Mouse (Mus musculus) heart, embryonic 16.5 days (tissue): ENCODE results near the gene Prkcb. TPM values are rescaled to one million over a fixed set of nuclear protein-coding genes. Genes with fewer than 3 reads are reported as not detected.

ENCODE experiments used
- ATAC-seq: fragments of 200-750 bp; cut with Nextera tagmentation; replicated peaks from 2 replicates; pipeline ENCODE4 v1.8.0; 2017; ENCODE audit warnings: moderate number of reproducible peaks; ENCODE audit not compliant: insufficient read depth, low FRiP score; ENCODE audit errors: extremely low read depth
- H3K27ac ChIP-seq: fragments of 300-500 bp; sonication (generic); 2 replicates; pipeline ENCODE4 v1.5.1; 2014; ENCODE audit warnings: mild to moderate bottlenecking, low read length, control low read depth, moderate library complexity
- H3K27me3 ChIP-seq: fragments of 300-500 bp; sonication (generic); 2 replicates; pipeline ENCODE4 v1.6.1; 2014; ENCODE audit warnings: low read length, mixed read lengths; ENCODE audit not compliant: control insufficient read depth, insufficient read depth
- H3K36me3 ChIP-seq: fragments of 300-500 bp; sonication (generic); 2 replicates; pipeline ENCODE4 v1.6.1; 2014; ENCODE audit not compliant: control insufficient read depth, insufficient read depth
- H3K4me1 ChIP-seq: fragments of 300-500 bp; sonication (generic); 2 replicates; pipeline ENCODE4 v1.6.1; 2014; ENCODE audit warnings: low read length, mixed read lengths; ENCODE audit not compliant: control insufficient read depth, insufficient read depth
- H3K4me2 ChIP-seq: fragments of 300-500 bp; sonication (generic); 2 replicates; pipeline ENCODE4 v1.6.1; 2014; ENCODE audit warnings: low read depth, mild to moderate bottlenecking, control low read depth, low read length
- H3K4me3 ChIP-seq: fragments of 300-500 bp; sonication (generic); 2 replicates; pipeline ENCODE4 v1.5.1; 2014; ENCODE audit warnings: mild to moderate bottlenecking, control low read depth, low read length
- H3K9ac ChIP-seq: fragments of 300-500 bp; sonication (generic); 2 replicates; pipeline ENCODE4 v1.6.1; 2014; ENCODE audit warnings: low read length, control low read depth
- H3K9me3 ChIP-seq: fragments of 300-500 bp; sonication (generic); replicated peaks from 2 replicates; pipeline ENCODE4 v1.6.1; 2016; ENCODE audit warnings: low read length; ENCODE audit not compliant: control insufficient read depth
- WGBS: fragments of 180-500 bp; shearing (Covaris S2); extraction: QIAGEN DNeasy Blood & Tissue Kit; methylation state at CpG from one replicate; pipeline ENCODE4 v1.1.7; 2014; 5-methylcytosine and 5-hydroxymethylcytosine counted together
- polyA plus RNA-seq: library from polyadenylated mRNA; unstranded; fragments of >200 nt; fragmentation: Nextera tagmentation; extraction: Ambion mirVana; gene quantifications from 2 replicates; pipeline ENCODE4 v1.2.1, GENCODE M21; 2015

The Prkcb gene
- polyA plus RNA-seq, 1 experiment from 2014 or later = 12.0 TPM

- no peaks in the 10 kb centered on the region for H3K36me3 ChIP-seq
- WGBS = 81% methylated on average over 6 of the region's 6 CpGs
- H3K4me2 ChIP-seq = no peak overlapping the region
- H3K9me3 ChIP-seq = peaks cover 8% of the 10 kb centered on the region
- no peak overlapping the region for H3K4me3 ChIP-seq
- H3K4me1 ChIP-seq = no peaks in the 10 kb centered on the region
- no peaks in the 10 kb centered on the region for H3K27me3 ChIP-seq
- no peak overlapping the region for H3K9ac ChIP-seq
- no peak overlapping the region for H3K27ac ChIP-seq
- ATAC-seq = no peak
Observed at GRCm38 (mm10) chr7:122476697-122477096, 188.1 kb downstream of the Prkcb start.

- Histone ChIP-seq H3K27ac (no peak overlapping the region), H3K27me3 (no peaks in the 10 kb centered on the region), H3K36me3 (no peaks in the 10 kb centered on the region), H3K9me3 (peaks cover 8% of the 10 kb centered on the region), H3K4me2 (no peak overlapping the region), H3K4me3 (no peak overlapping the region), H3K9ac (no peak overlapping the region), H3K4me1 (no peaks in the 10 kb centered on the region)
- WGBS = 65% methylated on average over 7 of the region's 7 CpGs
- no peak for ATAC-seq
Observed at GRCm38 (mm10) chr7:122477118-122477517, 188.6 kb downstream of the Prkcb start.

GRCm38 (mm10) chr7:122477566-122478564 is 189.3 kb downstream of the Prkcb start:
- H3K4me3 ChIP-seq = no peak overlapping the region
- H3K27me3 ChIP-seq = no peaks in the 10 kb centered on the region
- H3K4me2 ChIP-seq = no peak overlapping the region
- no peak overlapping the region for H3K9ac ChIP-seq
- H3K36me3 ChIP-seq = no peaks in the 10 kb centered on the region
- H3K4me1 ChIP-seq = no peaks in the 10 kb centered on the region
- no peak for ATAC-seq
- no peak overlapping the region for H3K27ac ChIP-seq
- peaks cover 8% of the 10 kb centered on the region for H3K9me3 ChIP-seq
- 30% methylated on average over 21 of the region's 21 CpGs for WGBS

- no peaks in the 10 kb centered on the region for H3K9me3 ChIP-seq
- no peaks in the 10 kb centered on the region for H3K27me3 ChIP-seq
- no peaks in the 10 kb centered on the region for H3K36me3 ChIP-seq
- H3K9ac ChIP-seq = no peak overlapping the region
- 72% methylated on average over 8 of the region's 8 CpGs for WGBS
- no peak overlapping the region for H3K4me3 ChIP-seq
- no peaks in the 10 kb centered on the region for H3K4me1 ChIP-seq
- H3K4me2 ChIP-seq = no peak overlapping the region
- H3K27ac ChIP-seq = no peak overlapping the region
- no peak for ATAC-seq
Observed at GRCm38 (mm10) chr7:122483949-122484348, 195.4 kb downstream of the Prkcb start.

- 70% methylated on average over 11 of the region's 11 CpGs for WGBS
- Histone ChIP-seq H3K9me3 (no peaks in the 10 kb centered on the region), H3K36me3 (no peaks in the 10 kb centered on the region), H3K4me1 (no peaks in the 10 kb centered on the region), H3K4me3 (no peak overlapping the region), H3K27me3 (no peaks in the 10 kb centered on the region), H3K27ac (no peak overlapping the region), H3K4me2 (no peak overlapping the region), H3K9ac (no peak overlapping the region)
- ATAC-seq = no peak
Observed at GRCm38 (mm10) chr7:122487929-122488571, 199.5 kb downstream of the Prkcb start.

GRCm38 (mm10) chr7:122492041-122492440 is 203.5 kb downstream of the Prkcb start:
- WGBS = 65% methylated on average over 8 of the region's 8 CpGs
- ATAC-seq = no peak
- H3K4me3 ChIP-seq = no peak overlapping the region

GRCm38 (mm10) chr7:122492936-122493335 is 204.4 kb downstream of the Prkcb start:
- Histone ChIP-seq H3K4me3 (no peak overlapping the region), H3K27me3 (no peaks in the 10 kb centered on the region), H3K9ac (no peak overlapping the region), H3K4me1 (no peaks in the 10 kb centered on the region), H3K9me3 (no peaks in the 10 kb centered on the region), H3K4me2 (no peak overlapping the region), H3K27ac (no peak overlapping the region), H3K36me3 (no peaks in the 10 kb centered on the region)
- no peak for ATAC-seq
- WGBS = 80% methylated on average over 9 of the region's 9 CpGs

More at GRCm38 (mm10) chr7:122492041-122492440, 203.5 kb downstream of the Prkcb start:
- H3K4me1 ChIP-seq = no peaks in the 10 kb centered on the region
- no peaks in the 10 kb centered on the region for H3K9me3 ChIP-seq
- no peak overlapping the region for H3K27ac ChIP-seq
- no peaks in the 10 kb centered on the region for H3K36me3 ChIP-seq
- no peak overlapping the region for H3K4me2 ChIP-seq
- H3K27me3 ChIP-seq = no peaks in the 10 kb centered on the region
- no peak overlapping the region for H3K9ac ChIP-seq

GRCm38 (mm10) chr7:122494088-122494487 is 205.5 kb downstream of the Prkcb start:
- Histone ChIP-seq H3K27ac (no peak overlapping the region), H3K4me3 (no peak overlapping the region), H3K9ac (no peak overlapping the region), H3K27me3 (no peaks in the 10 kb centered on the region), H3K4me1 (no peaks in the 10 kb centered on the region), H3K9me3 (no peaks in the 10 kb centered on the region), H3K4me2 (no peak overlapping the region), H3K36me3 (no peaks in the 10 kb centered on the region)
- ATAC-seq = no peak
- WGBS = 21% methylated on average over 3 of the region's 3 CpGs

- Histone ChIP-seq H3K27me3 (no peaks in the 10 kb centered on the region), H3K4me2 (no peak overlapping the region), H3K9me3 (no peaks in the 10 kb centered on the region), H3K36me3 (no peaks in the 10 kb centered on the region), H3K4me1 (no peaks in the 10 kb centered on the region), H3K4me3 (no peak overlapping the region), H3K9ac (no peak overlapping the region), H3K27ac (no peak overlapping the region)
- WGBS = 58% methylated on average over 8 of the region's 8 CpGs
- ATAC-seq = no peak
Observed at GRCm38 (mm10) chr7:122497516-122497915, 209.0 kb downstream of the Prkcb start.
